Mouse (Mus musculus) thymus, adult 2 months (tissue): ENCODE results near the gene Paqr5.

Source experiments
- CTCF ChIP-seq: fragments of 200-500 bp; IDR thresholded peaks from 2 replicates; pipeline ENCODE4 v1.5.1; 2012; ENCODE audit warnings: mild to moderate bottlenecking, control low read depth, low read length, moderate library complexity, borderline replicate concordance; ENCODE audit not compliant: control insufficient read depth, poor library complexity, insufficient read depth; ENCODE audit errors: extremely low read depth
- POLR2A ChIP-seq: fragments of 200-500 bp; IDR thresholded peaks from 2 replicates; pipeline ENCODE4 v1.6.1; 2012; ENCODE audit warnings: mild to moderate bottlenecking, low read length, control low read depth, moderate library complexity; ENCODE audit not compliant: control insufficient read depth, poor library complexity, insufficient read depth; ENCODE audit errors: extremely low read depth

- no peak for TF ChIP-seq POLR2A
- TF ChIP-seq CTCF = 0 out of 2 replicates have a peak, but pooled peaks have one; percentile 22
Measured at GRCm38 (mm10) chr9:62050801-62051200, 24.1 kb upstream of the Paqr5 start.
